Mouse (Mus musculus) stomach, embryonic 16.5 days (tissue): ENCODE data around the gene Pgk1. TPM values are rescaled to one million over a fixed set of nuclear protein-coding genes. Genes with fewer than 3 reads are reported as not detected.

Experiments
- ATAC-seq: fragments of 200-750 bp; cut with Nextera tagmentation; 2 replicates; pipeline ENCODE4 v1.8.0; 2017; ENCODE audit warnings: moderate number of reproducible peaks, moderate TSS enrichment; ENCODE audit not compliant: insufficient read depth, low FRiP score
- H3K27ac ChIP-seq: fragments of 300-500 bp; sonication (generic); 2 replicates; pipeline ENCODE4 v1.5.1; 2014; ENCODE audit warnings: low read length
- H3K27me3 ChIP-seq: fragments of 300-500 bp; sonication (generic); 2 replicates; pipeline ENCODE4 v1.6.1; 2014; ENCODE audit warnings: low read length, control low read depth, mixed read lengths; ENCODE audit not compliant: control insufficient read depth, insufficient read depth
- H3K36me3 ChIP-seq: fragments of 300-500 bp; sonication (generic); 2 replicates; pipeline ENCODE4 v1.6.1; 2014; ENCODE audit warnings: low read length; ENCODE audit not compliant: control insufficient read depth, insufficient read depth
- H3K4me1 ChIP-seq: fragments of 300-500 bp; sonication (generic); 2 replicates; pipeline ENCODE4 v1.6.1; 2014; ENCODE audit warnings: low read length, control low read depth, mixed read lengths; ENCODE audit not compliant: control insufficient read depth, insufficient read depth
- H3K4me2 ChIP-seq: fragments of 300-500 bp; sonication (generic); 2 replicates; pipeline ENCODE4 v1.6.1; 2014; ENCODE audit warnings: low read depth, low read length, mixed read lengths
- H3K4me3 ChIP-seq: fragments of 300-500 bp; sonication (generic); replicated peaks from 2 replicates; pipeline ENCODE4 v1.5.1; 2014; ENCODE audit warnings: mild to moderate bottlenecking, low read length
- H3K9ac ChIP-seq: fragments of 300-500 bp; sonication (generic); 2 replicates; pipeline ENCODE4 v1.6.1; 2014; ENCODE audit warnings: low read length
- H3K9me3 ChIP-seq: fragments of 300-500 bp; sonication (generic); replicated peaks from 2 replicates; pipeline ENCODE4 v1.6.1; 2016; ENCODE audit warnings: low read length, control low read depth; ENCODE audit not compliant: control insufficient read depth
- WGBS: fragments of 180-500 bp; shearing (Covaris S2); extraction: QIAGEN DNeasy Blood & Tissue Kit; methylation state at CpG from one replicate; pipeline ENCODE4 v1.1.7; 2014; 5-methylcytosine and 5-hydroxymethylcytosine counted together
- polyA plus RNA-seq: library from polyadenylated mRNA; unstranded; fragments of >200 nt; fragmentation: Nextera tagmentation; extraction: Ambion mirVana; gene quantifications from 2 replicates; pipeline ENCODE4 v1.2.1, GENCODE M21; 2015

Pgk1 gene
- 302 and 332 TPM in 2 replicates for polyA plus RNA-seq

- no peaks in the 10 kb centered on the region for H3K27me3 ChIP-seq
- H3K4me2 ChIP-seq: peak within 1 kb of the TSS; percentile 64
- peak within 1 kb of the TSS; percentile 93 for H3K27ac ChIP-seq
- peak within 1 kb of the TSS; percentile 66 for H3K4me3 ChIP-seq
- no peaks in the 10 kb centered on the region for H3K9me3 ChIP-seq
- peak within 1 kb of the TSS; percentile 76 for H3K9ac ChIP-seq
- ATAC-seq: peak; percentile 97
- no peaks in the 10 kb centered on the region for H3K36me3 ChIP-seq
- H3K4me1 ChIP-seq: peaks cover 16% of the 10 kb centered on the region; the same call in 1 of the 2 replicates
- WGBS: 7% methylated on average over 46 of the region's 55 CpGs
These were observed at the start of gene Pgk1 for GRCm38 (mm10) chrX:106186713-106187649. Gene Pgk1, plus strand, starts transcription at chrX:106187100.

DNA sequence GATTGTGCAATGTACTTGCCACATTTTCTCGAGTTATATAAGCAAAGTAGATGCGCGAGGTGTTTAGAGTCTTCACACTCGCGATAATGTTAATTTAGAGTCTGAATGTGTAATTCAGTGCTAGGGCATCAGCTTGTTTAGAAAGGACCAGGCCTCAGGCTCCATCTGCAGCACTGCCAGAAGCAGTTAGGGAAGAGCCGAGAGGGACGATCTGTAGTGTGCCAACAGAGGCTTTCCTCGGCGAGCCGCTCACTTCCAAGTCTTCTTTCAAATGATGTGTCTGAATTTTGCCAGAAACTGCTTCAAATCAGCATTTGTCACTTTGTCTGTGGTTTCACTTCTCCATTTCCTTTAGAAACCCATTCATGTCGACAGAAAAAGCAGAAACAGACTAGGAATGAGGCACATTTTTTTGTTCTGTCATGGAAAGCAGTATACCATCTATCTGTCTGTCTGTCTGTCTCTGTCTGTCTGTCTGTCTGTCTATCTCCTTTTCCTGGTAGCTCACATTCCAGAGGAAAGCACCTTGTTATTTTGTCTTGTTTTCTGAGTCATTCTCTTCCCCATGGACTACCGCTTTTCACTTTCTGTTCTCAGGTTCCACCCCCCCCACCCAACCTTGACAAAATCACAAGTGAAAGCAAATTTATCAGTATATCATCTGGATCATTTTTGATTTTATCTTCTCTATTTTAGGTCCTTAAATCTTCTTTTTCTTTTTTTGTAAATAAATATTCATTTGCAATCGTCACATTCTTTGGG lies 47.4 kb upstream of the Pgk1 start:
- Histone ChIP-seq H3K4me2 (no peak overlapping the region), H3K9me3 (no peaks in the 10 kb centered on the region), H3K27me3 (no peaks in the 10 kb centered on the region; the same call in 1 of the 2 replicates), H3K27ac (no peak overlapping the region), H3K4me1 (no peaks in the 10 kb centered on the region), H3K4me3 (no peak overlapping the region), H3K36me3 (no peaks in the 10 kb centered on the region), H3K9ac (no peak overlapping the region)
- 77% methylated on average over 13 of the region's 13 CpGs for WGBS
- ATAC-seq: no peak

DNA sequence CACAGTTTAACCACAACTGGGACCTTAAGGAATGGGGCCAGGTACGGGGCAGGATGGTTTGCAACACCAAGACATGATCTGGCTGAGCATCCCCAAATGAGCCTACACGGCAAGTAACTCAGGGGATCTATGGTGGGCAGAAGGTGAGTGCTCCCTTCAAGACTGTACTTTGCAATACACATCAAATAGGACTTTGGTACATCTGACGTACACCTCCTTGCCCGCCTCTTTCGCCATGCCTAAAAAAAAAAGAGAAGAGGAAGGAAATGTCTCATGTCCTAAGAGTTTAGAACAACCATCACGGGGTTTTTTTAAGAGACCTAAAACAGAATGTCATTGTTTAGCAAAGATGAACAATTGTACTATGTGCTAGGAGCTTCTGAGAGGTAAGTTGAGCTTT lies 44.0 kb upstream of the Pgk1 start, which contains the start of gene Tlr13:
TSS of gene Tlr13 (plus strand) at position 269 of the 400 bp plus-strand sequence.
- Histone ChIP-seq H3K27ac (no peak within 1 kb of the TSS), H3K4me1 (no peaks in the 10 kb centered on the region), H3K9ac (no peak within 1 kb of the TSS), H3K4me3 (no peak within 1 kb of the TSS), H3K4me2 (no peak within 1 kb of the TSS), H3K27me3 (no peaks in the 10 kb centered on the region; the same call in 1 of the 2 replicates), H3K9me3 (no peaks in the 10 kb centered on the region), H3K36me3 (no peaks in the 10 kb centered on the region)
- 79% methylated on average over 6 of the region's 6 CpGs for WGBS
- ATAC-seq: no peak

GRCm38 (mm10) chrX:106148185-106148584 lies 38.7 kb upstream of the Pgk1 start:
- no peak overlapping the region for H3K4me2 ChIP-seq
- H3K9ac ChIP-seq: no peak overlapping the region
- H3K4me3 ChIP-seq: no peak overlapping the region
- H3K9me3 ChIP-seq: no peaks in the 10 kb centered on the region
- 77% methylated on average over 1 of the region's 1 CpGs for WGBS
- H3K36me3 ChIP-seq: no peaks in the 10 kb centered on the region
- H3K27ac ChIP-seq: no peak overlapping the region
- no peaks in the 10 kb centered on the region for H3K4me1 ChIP-seq
- no peak for ATAC-seq
- no peaks in the 10 kb centered on the region; the same call in 1 of the 2 replicates for H3K27me3 ChIP-seq

DNA sequence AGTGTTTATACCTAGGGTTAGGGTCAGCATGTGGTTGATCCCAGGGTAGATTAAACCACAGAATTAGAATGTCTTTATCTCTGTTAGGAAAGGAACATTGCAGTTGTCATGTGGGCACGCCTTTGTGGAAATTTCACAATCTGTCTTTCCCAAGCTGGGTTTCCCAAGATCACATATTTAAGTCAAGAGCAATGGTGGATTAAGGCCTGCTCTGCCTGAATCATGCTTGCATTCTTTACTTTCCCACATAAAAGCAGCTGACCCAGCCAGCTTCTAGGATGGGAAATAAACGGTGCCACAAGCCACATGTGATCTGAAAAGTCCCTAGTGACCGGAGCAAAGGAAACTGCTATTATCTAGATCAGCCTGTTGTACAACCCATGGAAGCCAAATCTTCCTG lies 37.4 kb upstream of the Pgk1 start:
- Histone ChIP-seq H3K9ac (no peak overlapping the region), H3K4me3 (no peak overlapping the region), H3K27me3 (no peaks in the 10 kb centered on the region; the same call in 1 of the 2 replicates), H3K4me1 (no peaks in the 10 kb centered on the region), H3K9me3 (no peaks in the 10 kb centered on the region), H3K4me2 (no peak overlapping the region), H3K36me3 (no peaks in the 10 kb centered on the region), H3K27ac (no peak overlapping the region)
- ATAC-seq: no peak
- WGBS: 61% methylated on average over 3 of the region's 3 CpGs

DNA sequence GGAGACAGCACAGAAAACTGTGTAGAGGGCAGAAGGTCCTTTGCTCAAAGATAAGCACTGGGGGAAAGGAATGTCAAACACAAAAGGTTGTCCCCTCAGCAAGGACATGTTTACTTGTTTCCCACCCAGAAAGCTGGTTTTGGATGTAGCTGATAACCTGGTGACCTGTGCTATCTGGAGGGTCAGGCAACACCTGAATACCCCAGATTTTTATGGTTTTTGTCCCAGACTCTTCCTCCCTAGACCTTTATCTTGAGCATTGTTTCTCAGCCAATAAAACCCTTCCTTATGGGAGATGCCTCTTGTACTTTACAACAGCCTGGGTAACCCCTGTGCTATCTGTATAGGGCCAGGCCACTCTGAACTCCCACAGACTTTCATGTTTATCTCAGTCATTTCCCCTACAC lies 32.7 kb upstream of the Pgk1 start:
- ATAC-seq: no peak
- Histone ChIP-seq H3K27me3 (no peaks in the 10 kb centered on the region), H3K27ac (no peak overlapping the region), H3K36me3 (no peaks in the 10 kb centered on the region), H3K4me3 (no peak overlapping the region), H3K9me3 (no peaks in the 10 kb centered on the region), H3K9ac (no peak overlapping the region), H3K4me1 (no peaks in the 10 kb centered on the region), H3K4me2 (no peak overlapping the region)

DNA sequence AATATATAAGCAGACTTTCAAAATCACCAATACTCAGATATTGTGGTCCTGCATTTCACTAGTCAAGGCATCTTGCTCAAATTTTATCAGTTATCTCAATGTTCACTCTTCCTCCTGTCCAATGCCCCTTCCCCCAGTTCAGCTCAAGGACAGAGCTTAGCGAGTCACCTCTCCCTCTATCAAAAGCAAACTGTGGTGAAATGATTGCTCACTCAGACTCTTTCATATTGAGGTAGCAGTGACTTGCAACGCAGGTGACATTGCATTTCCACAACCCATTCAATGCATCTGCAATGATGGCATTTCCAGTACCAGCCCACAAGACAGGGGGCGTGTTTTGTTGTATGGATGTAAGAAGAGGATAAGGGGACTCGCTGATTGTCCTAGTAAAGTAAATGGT lies 31.0 kb upstream of the Pgk1 start:
- Histone ChIP-seq H3K4me1 (no peaks in the 10 kb centered on the region), H3K27me3 (no peaks in the 10 kb centered on the region), H3K4me3 (no peak overlapping the region), H3K4me2 (no peak overlapping the region), H3K27ac (no peak overlapping the region), H3K9ac (no peak overlapping the region), H3K36me3 (no peaks in the 10 kb centered on the region), H3K9me3 (no peaks in the 10 kb centered on the region)
- ATAC-seq: no peak
- WGBS: 72% methylated on average over 4 of the region's 4 CpGs

- H3K27ac ChIP-seq: no peak overlapping the region
These were observed 22.9 kb upstream of the Pgk1 start for GRCm38 (mm10) chrX:106163995-106164394.

DNA sequence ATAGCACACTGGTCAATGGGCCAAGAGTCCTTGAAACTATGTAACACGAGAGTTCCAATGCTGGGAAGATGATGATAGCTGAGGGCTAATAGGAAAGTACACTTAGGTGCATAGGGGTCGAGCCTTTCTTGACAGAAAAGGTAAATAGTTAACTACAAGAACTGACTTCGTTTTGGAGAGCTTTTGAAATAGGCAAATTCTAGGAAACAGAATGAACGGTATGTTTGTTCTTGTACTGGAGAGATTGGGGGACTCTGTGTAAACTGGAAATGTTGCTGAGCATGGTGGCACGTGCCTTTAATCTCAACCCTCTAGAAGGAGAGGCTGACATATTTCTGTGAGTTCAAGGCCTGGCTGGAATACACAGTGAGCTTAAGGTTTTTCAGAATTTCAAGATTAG lies 22.3 kb upstream of the Pgk1 start:
- no peaks in the 10 kb centered on the region for H3K4me1 ChIP-seq
- H3K9ac ChIP-seq: no peak overlapping the region
- no peak overlapping the region for H3K27ac ChIP-seq
- 52% methylated on average over 5 of the region's 5 CpGs for WGBS
- no peak for ATAC-seq
- no peak overlapping the region for H3K4me3 ChIP-seq
- no peaks in the 10 kb centered on the region for H3K9me3 ChIP-seq
- no peaks in the 10 kb centered on the region for H3K36me3 ChIP-seq
- no peak overlapping the region for H3K4me2 ChIP-seq
- H3K27me3 ChIP-seq: no peaks in the 10 kb centered on the region

More at GRCm38 (mm10) chrX:106163995-106164394, 22.9 kb upstream of the Pgk1 start:
- Histone ChIP-seq H3K4me2 (no peak overlapping the region), H3K36me3 (no peaks in the 10 kb centered on the region), H3K27me3 (no peaks in the 10 kb centered on the region), H3K9me3 (no peaks in the 10 kb centered on the region), H3K4me3 (no peak overlapping the region), H3K9ac (no peak overlapping the region), H3K4me1 (no peaks in the 10 kb centered on the region)
- 44% methylated on average over 5 of the region's 5 CpGs for WGBS
- ATAC-seq: no peak; the same call in 1 of the 2 replicates
